In genomic region chr14:55842794-55843193, GRCm38 (mm10) we compare ENCODE assay signal across 19 mouse cellular contexts. TPM values are rescaled to one million over a fixed set of nuclear protein-coding genes. Genes with fewer than 3 reads are reported as not detected.
DNase-seq lines count a peak whose midpoint lies in the region; ATAC-seq and TF ChIP-seq lines count a peak whose summit lies in the region.
"Had no signal": no experiment of that assay in that cellular context is flagged by ENCODE, and none has a peak within 500 bp of the region (broad histone marks: within the 10 kb centered on the region; RNA-seq: fewer than 3 reads in every experiment).

No protein-coding gene starts in this region.

- no peaks in the 10 kb centered on the region for H3K4me1 ChIP-seq in hindbrain, postnatal 0 days (ENCODE audit: insufficient read depth, low read length)
- H3K4me1 ChIP-seq in hindbrain, embryonic 13.5 days (replicated peaks), result no peaks in the 10 kb centered on the region
- no peaks in the 10 kb centered on the region for H3K4me1 ChIP-seq in lung, adult 2 months (ENCODE audit: control insufficient read depth, insufficient read depth, low read length)
- no peaks in the 10 kb centered on the region for H3K4me1 ChIP-seq in cerebellum, adult 2 months (ENCODE audit: control insufficient read depth, insufficient read depth, low read length)
- H3K4me1 ChIP-seq: forebrain, embryonic 13.5 days; intestine, embryonic 15.5 days; limb, embryonic 15.5 days; midbrain, embryonic 12.5 days had no signal

- no peaks in the 10 kb centered on the region for H3K36me3 ChIP-seq in hindbrain, postnatal 0 days (ENCODE audit: insufficient read depth, low read length)
- H3K36me3 ChIP-seq in hindbrain, embryonic 13.5 days, result no peaks in the 10 kb centered on the region
- H3K36me3 ChIP-seq: embryonic facial prominence, embryonic 10.5 days; intestine, embryonic 15.5 days; limb, embryonic 15.5 days; midbrain, embryonic 12.5 days had no signal

- H3K4me3 ChIP-seq in hindbrain, postnatal 0 days (ENCODE audit: low read length), result no peak overlapping the region
- H3K4me3 ChIP-seq in hindbrain, embryonic 13.5 days, result no peak overlapping the region
- H3K4me3 ChIP-seq in lung, adult 2 months (replicated peaks; ENCODE audit: extremely low read depth, low read depth, low read length), result no peak overlapping the region
- no peak overlapping the region for H3K4me3 ChIP-seq in cerebellum, adult 2 months (replicated peaks; ENCODE audit: insufficient read depth, low read depth, low read length)
- H3K4me3 ChIP-seq: embryonic facial prominence, embryonic 10.5 days; forebrain, embryonic 13.5 days; intestine, embryonic 15.5 days; limb, embryonic 15.5 days; midbrain, embryonic 12.5 days had no signal

- no peaks in the 10 kb centered on the region for H3K9me3 ChIP-seq in hindbrain, postnatal 0 days (ENCODE audit: low read length)
- H3K9me3 ChIP-seq in hindbrain, embryonic 13.5 days, result no peaks in the 10 kb centered on the region
- H3K9me3 ChIP-seq: embryonic facial prominence, embryonic 10.5 days; forebrain, embryonic 13.5 days; intestine, embryonic 15.5 days; limb, embryonic 15.5 days; midbrain, embryonic 12.5 days had no signal

- H3K27ac ChIP-seq in hindbrain, postnatal 0 days, result no peak overlapping the region
- H3K27ac ChIP-seq in hindbrain, embryonic 13.5 days, result no peak overlapping the region
- H3K27ac ChIP-seq in cerebellum, adult 2 months (ENCODE audit: insufficient read depth, low read length), result no peak overlapping the region
- H3K27ac ChIP-seq: embryonic facial prominence, embryonic 10.5 days; forebrain, embryonic 13.5 days; intestine, embryonic 15.5 days; limb, embryonic 15.5 days; macrophage; midbrain, embryonic 12.5 days had no signal

- H3K4me2 ChIP-seq in hindbrain, postnatal 0 days (ENCODE audit: low read depth, low read length), result no peak overlapping the region
- H3K4me2 ChIP-seq in hindbrain, embryonic 13.5 days, result no peak overlapping the region
- H3K4me2 ChIP-seq: forebrain, embryonic 13.5 days; intestine, embryonic 15.5 days; limb, embryonic 15.5 days; midbrain, embryonic 12.5 days had no signal

- no peaks in the 10 kb centered on the region for H3K27me3 ChIP-seq in hindbrain, postnatal 0 days (ENCODE audit: insufficient read depth, low read length)
- H3K27me3 ChIP-seq in hindbrain, embryonic 13.5 days, result no peaks in the 10 kb centered on the region
- no peaks in the 10 kb centered on the region for H3K27me3 ChIP-seq in cerebellum, adult 2 months (ENCODE audit: control insufficient read depth, insufficient read depth, low read length)
- H3K27me3 ChIP-seq: forebrain, embryonic 13.5 days; intestine, embryonic 15.5 days; limb, embryonic 15.5 days; midbrain, embryonic 12.5 days had no signal

- no peak for TF ChIP-seq POLR2A in lung, adult 2 months (IDR thresholded peaks at IDR 0.05; ENCODE audit: borderline replicate concordance, extremely low read depth, low read depth, low read length)
- TF ChIP-seq POLR2A in cerebellum, adult 2 months (IDR thresholded peaks at IDR 0.05; ENCODE audit: borderline replicate concordance, insufficient read depth, low read length), result no peak

- TF ChIP-seq CTCF in hindbrain, postnatal 0 days (IDR thresholded peaks at IDR 0.05; ENCODE audit: low read depth), result peak; percentile 14; the same call in 1 of the 2 replicates
- TF ChIP-seq CTCF in lung, adult 2 months (IDR thresholded peaks at IDR 0.05; ENCODE audit: insufficient read depth, low read length), result 0 out of 2 replicates have a peak, but pooled peaks have one; percentile 7
- TF ChIP-seq CTCF in cerebellum, adult 2 months (IDR thresholded peaks at IDR 0.05; ENCODE audit: borderline replicate concordance, insufficient read depth, low read depth, low read length), result no peak

- no peak for ATAC-seq in hindbrain, postnatal 0 days
- ATAC-seq in hindbrain, embryonic 13.5 days (ENCODE audit: low FRiP score), result no peak
- ATAC-seq: forebrain, embryonic 13.5 days; intestine, embryonic 15.5 days had no signal

- 76% methylated on average over 4 of the region's 4 CpGs for WGBS in hindbrain, postnatal 0 days
- WGBS in hindbrain, embryonic 13.5 days, result 84% methylated on average over 4 of the region's 4 CpGs
- 76% methylated on average over 4 of the region's 4 CpGs for WGBS in lung, adult 2 months
- 84% methylated on average over 4 of the region's 4 CpGs for WGBS in cerebellum, adult 2 months

- H3K9ac ChIP-seq in hindbrain, postnatal 0 days (replicated peaks; ENCODE audit: low read length), result no peak overlapping the region
- no peak overlapping the region for H3K9ac ChIP-seq in hindbrain, embryonic 13.5 days
- H3K9ac ChIP-seq: forebrain, embryonic 13.5 days; intestine, embryonic 15.5 days; limb, embryonic 15.5 days; midbrain, embryonic 12.5 days had no signal

- DNase-seq in hindbrain, postnatal 0 days (ENCODE audit: low spot score), result no peak
- no peak for DNase-seq in lung, adult 2 months
- DNase-seq in lung, postnatal 10 days, result no peak
- peak; percentile 47 for DNase-seq in A20 (ENCODE audit: low read depth, low spot score)
- DNase-seq in induced T-regulatory cell, adult 2 months (ENCODE audit: low read depth), result peak; percentile 35
- DNase-seq in cerebellum, adult 2 months, result no peak
- DNase-seq in right cerebral cortex, adult 18-20 months, result no peak
- DNase-seq: adrenal gland, postnatal 14 days; cerebellum, adult 11-12 months; cerebellum, postnatal 36 days; heart, adult 11 months; thymus, adult 18-20 months had no signal

RNA-seq across cellular contexts. Expression of gene Nynrin, which starts 11.0 kb away (rescaled TPM):
- 33.6 and 39.3 TPM in 2 replicates for total RNA-seq in hindbrain, postnatal 0 days (2014; rRNA removed)
- polyA plus RNA-seq in hindbrain, postnatal 0 days (2015; fragmentation: Nextera tagmentation; extraction: Ambion mirVana), result 5.1 and 6.4 TPM in 2 replicates
- 11.7 and 11.9 TPM in 2 replicates for polyA plus RNA-seq in hindbrain, embryonic 13.5 days (2015; fragmentation: Nextera tagmentation; extraction: Ambion mirVana)
- 9.4 and 12.4 TPM in 2 replicates for polyA plus RNA-seq in lung, adult 2 months (2012; rRNA removed)
- 4.5 and 4.8 TPM in 2 replicates for polyA plus RNA-seq in cerebellum, adult 2 months (2012; rRNA removed)

RNA-seq across cellular contexts. Expression of gene Nfatc4, which starts 19.9 kb away (rescaled TPM):
- 13.9 and 21.9 TPM in 2 replicates for total RNA-seq in hindbrain, postnatal 0 days (2014; rRNA removed)
- 5.9 and 6.8 TPM in 2 replicates for polyA plus RNA-seq in hindbrain, postnatal 0 days (2015; fragmentation: Nextera tagmentation; extraction: Ambion mirVana)
- 10.8 and 12.0 TPM in 2 replicates for polyA plus RNA-seq in hindbrain, embryonic 13.5 days (2015; fragmentation: Nextera tagmentation; extraction: Ambion mirVana)
- polyA plus RNA-seq in lung, adult 2 months (2012; rRNA removed), result 26.4 and 27.3 TPM in 2 replicates
- 1.5 and 1.7 TPM in 2 replicates for polyA plus RNA-seq in cerebellum, adult 2 months (2012; rRNA removed)
- polyA plus RNA-seq: macrophage had no signal

RNA-seq across cellular contexts. Expression of gene Cbln3, which starts 41.4 kb away (rescaled TPM):
- 2.1 and 5.0 TPM in 2 replicates for total RNA-seq in hindbrain, postnatal 0 days (2014; rRNA removed)
- 0.67 and 0.68 TPM in 2 replicates for polyA plus RNA-seq in hindbrain, postnatal 0 days (2015; fragmentation: Nextera tagmentation; extraction: Ambion mirVana)
- polyA plus RNA-seq in hindbrain, embryonic 13.5 days (2015; fragmentation: Nextera tagmentation; extraction: Ambion mirVana), result 0.14 and 0.27 TPM in 2 replicates
- polyA plus RNA-seq in lung, adult 2 months (2012; rRNA removed), result 0.15 and 0.34 TPM in 2 replicates
- polyA plus RNA-seq in cerebellum, adult 2 months (2012; rRNA removed), result 534 and 635 TPM in 2 replicates
- polyA plus RNA-seq: macrophage had no signal

RNA-seq across cellular contexts. Expression of gene Khnyn, which starts 42.0 kb away (rescaled TPM):
- total RNA-seq in hindbrain, postnatal 0 days (2014; rRNA removed), result 15.1 and 17.9 TPM in 2 replicates
- polyA plus RNA-seq in hindbrain, postnatal 0 days (2015; fragmentation: Nextera tagmentation; extraction: Ambion mirVana), result 7.0 and 7.1 TPM in 2 replicates
- polyA plus RNA-seq in hindbrain, embryonic 13.5 days (2015; fragmentation: Nextera tagmentation; extraction: Ambion mirVana), result 10.0 and 11.1 TPM in 2 replicates
- polyA plus RNA-seq in lung, adult 2 months (2012; rRNA removed), result 20.3 and 24.2 TPM in 2 replicates
- 47.4 and 52.8 TPM in 2 replicates for polyA plus RNA-seq in cerebellum, adult 2 months (2012; rRNA removed)

RNA-seq across cellular contexts. Expression of gene Ripk3, which starts 54.1 kb away (rescaled TPM):
- 0.42 and 1.7 TPM in 2 replicates for total RNA-seq in hindbrain, postnatal 0 days (2014; rRNA removed)
- polyA plus RNA-seq in hindbrain, postnatal 0 days (2015; fragmentation: Nextera tagmentation; extraction: Ambion mirVana), result 1.7 and 2.0 TPM in 2 replicates
- 2.6 and 3.7 TPM in 2 replicates for polyA plus RNA-seq in hindbrain, embryonic 13.5 days (2015; fragmentation: Nextera tagmentation; extraction: Ambion mirVana)
- 7.5 and 10.0 TPM in 2 replicates for polyA plus RNA-seq in lung, adult 2 months (2012; rRNA removed)
- polyA plus RNA-seq in cerebellum, adult 2 months (2012; rRNA removed), result 0.39 and 0.60 TPM in 2 replicates

Comparison
In these comparisons a context has a peak if more than half of its experiments do, and no peak if none do; other contexts are left out.
1. DNase-seq: peak in A20 (single experiment) and induced T-regulatory cell, adult 2 months (single experiment); none in hindbrain, postnatal 0 days (single experiment), lung, adult 2 months (single experiment), lung, postnatal 10 days (single experiment), cerebellum, adult 2 months (0 of 2) and right cerebral cortex, adult 18-20 months (single experiment).
2. RNA of gene Cbln3, which starts 41.4 kb away (polyA plus RNA-seq): 534 to 635 TPM in cerebellum, adult 2 months; 0.67 to 0.68 TPM in hindbrain, postnatal 0 days, 0.15 to 0.34 TPM in lung, adult 2 months and 0.14 to 0.27 TPM in hindbrain, embryonic 13.5 days; every median in the first group is over 100 times any median in the second.